Mouse (Mus musculus): ENCODE data around the gene Adgrl2.

The Adgrl2 gene

DNA sequence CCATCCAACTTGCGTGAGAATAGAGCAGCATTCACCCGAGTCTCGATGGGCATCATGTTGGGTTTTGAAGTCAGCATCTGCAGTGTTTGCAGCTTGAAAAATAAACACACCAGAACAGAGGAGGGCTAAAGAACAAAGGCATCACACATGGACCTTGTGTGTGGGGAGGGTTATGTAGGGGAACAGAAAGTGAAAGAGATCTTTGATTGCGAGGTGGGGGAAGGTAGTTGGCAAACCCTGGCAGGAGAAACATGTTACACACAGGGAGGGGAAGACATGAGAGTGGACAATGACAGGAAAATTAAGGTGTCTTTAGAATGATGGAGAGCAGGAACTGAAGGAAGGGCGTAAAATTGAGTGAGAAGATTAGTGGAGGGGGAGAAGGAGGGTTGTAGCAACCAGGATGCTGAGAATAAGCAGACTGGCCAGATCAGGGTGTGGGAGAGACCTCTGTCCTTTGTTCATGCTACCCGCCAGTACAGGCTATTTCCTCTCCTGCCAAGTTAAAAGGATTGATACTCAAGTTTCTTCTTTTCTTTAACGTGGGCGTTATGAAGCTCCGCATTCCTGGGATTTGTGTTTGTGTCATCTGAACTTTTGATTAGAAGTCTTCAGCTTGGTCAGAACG, 197.0 kb downstream of the Adgrl2 start:
- in situ Hi-C loops (cut with MboI; ENCODE audit: low pct_unique_long_range_greater_than_20kb in 1 of 2, low sequenced_read_pairs in 2 of 2, unreplicated experiment in 1 of 2): no loop called here

DNA sequence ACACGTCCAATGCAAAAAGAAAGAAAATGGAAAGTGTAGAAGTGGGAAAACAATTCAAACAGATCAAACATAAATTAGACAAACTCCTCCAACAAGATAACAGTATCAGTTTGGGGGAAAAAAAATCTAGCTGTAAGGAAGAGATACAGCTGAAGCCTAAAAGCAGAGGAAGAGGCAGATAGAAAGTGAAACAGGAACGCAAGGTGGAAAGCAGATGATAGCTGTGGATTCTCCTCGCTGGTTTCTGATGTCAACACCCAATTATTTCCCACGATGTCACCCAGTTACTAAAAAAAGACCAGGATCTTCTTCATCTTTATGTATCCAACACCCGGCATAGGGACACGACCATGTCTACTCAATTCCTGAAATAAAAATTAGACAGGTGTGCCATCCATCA, 220.0 kb downstream of the Adgrl2 start:
- in situ Hi-C loops (cut with MboI; ENCODE audit: low pct_unique_long_range_greater_than_20kb in 1 of 2, low sequenced_read_pairs in 2 of 2, unreplicated experiment in 1 of 2): no loop called here
